Mouse (Mus musculus): ENCODE measurements around the gene Tmem199.

The Tmem199 gene

DNA sequence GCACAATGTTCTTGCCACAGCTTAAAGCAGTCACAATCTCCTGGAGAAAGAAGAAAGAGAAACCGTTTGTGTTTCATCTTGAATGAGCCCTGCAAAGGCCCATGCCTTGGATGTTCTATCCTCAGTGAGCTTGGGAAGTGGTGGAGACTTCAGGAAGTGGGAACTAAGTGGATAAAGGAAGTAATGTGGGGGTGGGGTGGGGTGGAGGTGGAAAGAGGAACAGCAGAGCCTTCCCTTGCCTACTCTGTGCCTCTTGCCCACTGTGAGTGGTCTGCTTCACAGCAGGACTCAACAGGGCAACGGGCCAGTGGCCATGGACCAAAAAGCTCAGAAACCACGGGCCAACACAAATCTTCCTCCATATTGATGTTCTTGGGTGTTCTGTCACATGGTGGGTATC lies 36.7 kb downstream of the Tmem199 start:
- no peak for DNase-seq (ENCODE audit: low read depth)

DNA sequence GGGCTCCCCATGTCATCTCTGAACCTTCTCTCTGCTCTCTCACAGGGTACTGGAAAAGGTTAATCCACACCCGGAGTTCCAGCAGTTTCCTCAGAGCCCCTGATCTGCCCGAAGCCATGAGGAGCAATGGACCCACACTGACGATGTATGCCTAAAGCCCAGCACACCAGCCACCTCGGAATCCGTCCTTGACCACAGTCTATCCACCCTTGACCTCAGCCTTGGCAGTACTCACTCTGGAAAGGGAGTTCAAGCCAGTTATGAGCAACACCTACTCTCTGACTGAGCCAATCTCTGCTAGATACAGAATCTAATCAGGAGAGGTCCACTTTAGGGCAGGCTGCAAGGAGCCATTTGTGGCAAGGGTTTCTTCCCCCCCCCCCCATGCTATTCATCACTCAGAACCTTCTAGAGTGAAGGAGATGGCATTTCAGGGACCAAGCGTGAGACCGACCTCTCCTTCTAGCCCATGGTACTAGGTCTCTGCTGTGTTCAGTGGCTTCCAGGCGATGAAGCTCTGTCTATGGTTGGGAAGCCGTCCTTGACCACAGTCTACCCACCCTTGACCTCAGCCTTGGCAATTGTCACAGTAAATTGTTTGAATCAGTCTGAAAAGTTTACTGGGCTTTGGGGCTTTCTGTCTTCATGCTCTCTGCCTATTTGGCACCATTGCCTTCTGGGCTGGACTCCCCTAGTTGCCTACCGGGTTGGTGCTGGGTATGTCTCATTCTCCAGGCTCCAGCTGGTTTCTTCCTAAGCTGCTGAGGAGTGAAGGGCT lies 40.5 kb downstream of the Tmem199 start:
- no peak for DNase-seq (ENCODE audit: low read depth)

GRCm38 (mm10) chr11:78467932-78468331 lies 44.0 kb downstream of the Tmem199 start:
- no peak for DNase-seq (ENCODE audit: low read depth)

GRCm38 (mm10) chr11:78467515-78467914 lies 44.5 kb downstream of the Tmem199 start:
- DNase-seq (ENCODE audit: low read depth), result no peak

- DNase-seq (ENCODE audit: low read depth), result no peak
Observed at GRCm38 (mm10) chr11:78466242-78466912, 45.6 kb downstream of the Tmem199 start.

- DNase-seq (ENCODE audit: low read depth), result peak; percentile 68
Observed at GRCm38 (mm10) chr11:78465568-78466180, 46.3 kb downstream of the Tmem199 start, which contains the start of gene Slc46a1. Slc46a1 (plus strand) TSS chr11:78465697.

GRCm38 (mm10) chr11:78465116-78465515 lies 46.9 kb downstream of the Tmem199 start:
- DNase-seq (ENCODE audit: low read depth), result no peak

- DNase-seq (ENCODE audit: low read depth), result no peak
Observed at GRCm38 (mm10) chr11:78463286-78464036, 48.5 kb downstream of the Tmem199 start.

- DNase-seq (ENCODE audit: low read depth), result no peak
Observed at GRCm38 (mm10) chr11:78462669-78463068, 49.3 kb downstream of the Tmem199 start.

GRCm38 (mm10) chr11:78461894-78462293 lies 50.1 kb downstream of the Tmem199 start:
- DNase-seq (ENCODE audit: low read depth), result peak; percentile 48

- DNase-seq (ENCODE audit: low read depth), result no peak
Observed at GRCm38 (mm10) chr11:78458740-78459139, 53.2 kb downstream of the Tmem199 start.

All from induced T-regulatory cell, adult 2 months (primary cell).